Mouse (Mus musculus): ENCODE data around the gene Wnt6. TPM values are rescaled to one million over a fixed set of nuclear protein-coding genes. Genes with fewer than 3 reads are reported as not detected.

Gene Wnt6
- polyA plus RNA-seq, 1 experiment from 2014 or later: not detected

Other genes with a start within 250 kb of the Wnt6 start
- not detected in 3 replicates for gene Plcd4, start 229.0 kb upstream of the Wnt6 start, polyA plus RNA-seq (2018)
- gene Usp37, start 227.6 kb upstream of the Wnt6 start, polyA plus RNA-seq (2018): 5.1 to 10.9 TPM (median 7.0 TPM) in 3 replicates
- gene Zfp142, start 183.6 kb upstream of the Wnt6 start, polyA plus RNA-seq (2018): 4.5 to 6.7 TPM (median 5.6 TPM) in 3 replicates
- gene Bcs1l, start 183.6 kb upstream of the Wnt6 start, polyA plus RNA-seq (2018): 6.7 to 12.0 TPM (median 10.1 TPM) in 3 replicates
- 33.4 to 51.2 TPM (median 41.5 TPM) in 3 replicates for gene Rnf25, start 170.5 kb upstream of the Wnt6 start, polyA plus RNA-seq (2018)
- gene Stk36, start 170.4 kb upstream of the Wnt6 start, polyA plus RNA-seq (2018): 0.40 to 1.8 TPM (median 0.80 TPM) in 3 replicates
- gene Ttll4, start 110.1 kb upstream of the Wnt6 start, polyA plus RNA-seq (2018): 3.0 to 5.5 TPM (median 3.7 TPM) in 3 replicates
- gene Cyp27a1, start 58.3 kb upstream of the Wnt6 start, polyA plus RNA-seq (2018): 10.0 to 133 TPM (median 56.9 TPM) in 3 replicates
- gene Prkag3, start 22.7 kb upstream of the Wnt6 start, polyA plus RNA-seq (2018): not detected in 3 replicates
- not detected in 3 replicates for gene Wnt10a, start 19.6 kb downstream of the Wnt6 start, polyA plus RNA-seq (2018)
- not detected in 3 replicates for gene Cdk5r2, start 83.0 kb downstream of the Wnt6 start, polyA plus RNA-seq (2018)
- not detected in 3 replicates for gene Fev, start 113.5 kb downstream of the Wnt6 start, polyA plus RNA-seq (2018)
- gene Cryba2, start 121.3 kb downstream of the Wnt6 start, polyA plus RNA-seq (2018): not detected in 3 replicates
- not detected in 3 replicates for gene Cfap65, start 163.7 kb downstream of the Wnt6 start, polyA plus RNA-seq (2018)
- gene Ihh, start 179.8 kb downstream of the Wnt6 start, polyA plus RNA-seq (2018): 0.06 to 0.19 TPM in 2 of 3 replicates, not detected in the other

Measured in macrophage (primary cell).